Mouse (Mus musculus) liver, adult 2 months (tissue): ENCODE measurements around the gene Rpgrip1l.

Experiments used
- CTCF ChIP-seq: fragments of 200-500 bp; IDR thresholded peaks from 2 replicates; pipeline ENCODE4 v1.5.1; 2011; ENCODE audit warnings: low read depth, low read length, control low read depth
- POLR2A ChIP-seq: fragments of 200-500 bp; IDR thresholded peaks from 2 replicates; pipeline ENCODE4 v1.6.1; 2011; ENCODE audit warnings: low read length, control low read depth; ENCODE audit not compliant: insufficient read depth; ENCODE audit errors: extremely low read depth

- TF ChIP-seq POLR2A (no peak), CTCF (no peak)
Observed at GRCm38 (mm10) chr8:91224227-91224626, 88.8 kb downstream of the Rpgrip1l start.
